Mouse (Mus musculus) small intestine, adult 2 months (tissue): ENCODE results near the gene Fryl. TPM values are rescaled to one million over a fixed set of nuclear protein-coding genes. Genes with fewer than 3 reads are reported as not detected.
A peak's percentile ranks its signal among the peaks of the same experiment; 100 is the strongest.

Experiments used
- H3K27ac ChIP-seq: fragments of 200-500 bp; 2 replicates; pipeline ENCODE4 v1.5.1; 2012; ENCODE audit warnings: low read depth, low read length, control low read depth, inconsistent platforms; ENCODE audit not compliant: insufficient read depth
- H3K27me3 ChIP-seq: fragments of 200-500 bp; 2 replicates; pipeline ENCODE4 v1.6.1; 2012; ENCODE audit warnings: mild to moderate bottlenecking, moderate library complexity, low read length, inconsistent platforms; ENCODE audit not compliant: control insufficient read depth, insufficient read depth
- H3K36me3 ChIP-seq: fragments of 200-500 bp; 2 replicates; pipeline ENCODE4 v1.6.1; 2012; ENCODE audit warnings: mild to moderate bottlenecking, low read length, control low read depth, inconsistent platforms; ENCODE audit not compliant: control insufficient read depth, insufficient read depth
- H3K4me1 ChIP-seq: fragments of 200-500 bp; 2 replicates; pipeline ENCODE4 v1.6.1; 2012; ENCODE audit warnings: low read length, inconsistent platforms, mixed read lengths; ENCODE audit not compliant: control insufficient read depth, insufficient read depth, insufficient read length
- H3K4me3 ChIP-seq: fragments of 200-500 bp; 2 replicates; pipeline ENCODE4 v1.5.1; 2012; ENCODE audit warnings: low read depth, mild to moderate bottlenecking, control low read depth, inconsistent platforms, low read length, moderate library complexity
- CTCF ChIP-seq: fragments of 200-500 bp; IDR thresholded peaks from 2 replicates; pipeline ENCODE4 v1.5.1; 2012; ENCODE audit warnings: low read depth, mild to moderate bottlenecking, control low read depth, inconsistent platforms, low read length, moderate library complexity, mixed read lengths; ENCODE audit not compliant: insufficient replicate concordance, insufficient read length; ENCODE audit errors: extremely low read depth
- POLR2A ChIP-seq: fragments of 200-500 bp; IDR thresholded peaks from 2 replicates; pipeline ENCODE4 v1.6.1; 2012; ENCODE audit warnings: low read depth, mild to moderate bottlenecking, control low read depth, inconsistent platforms, low read length, moderate library complexity
- WGBS: fragments of 180-500 bp; shearing (Covaris S2); methylation state at CpG from one replicate; pipeline ENCODE4 v1.1.7; 2018; 5-methylcytosine and 5-hydroxymethylcytosine counted together
- polyA plus RNA-seq: library from polyadenylated mRNA; depleted of rRNA; stranded (reverse); fragments of >200 nt; gene quantifications from 2 replicates; pipeline ENCODE4 v1.2.3, GENCODE M21; 2012

Gene Fryl
- polyA plus RNA-seq, 1 experiment = 104 TPM

DNA sequence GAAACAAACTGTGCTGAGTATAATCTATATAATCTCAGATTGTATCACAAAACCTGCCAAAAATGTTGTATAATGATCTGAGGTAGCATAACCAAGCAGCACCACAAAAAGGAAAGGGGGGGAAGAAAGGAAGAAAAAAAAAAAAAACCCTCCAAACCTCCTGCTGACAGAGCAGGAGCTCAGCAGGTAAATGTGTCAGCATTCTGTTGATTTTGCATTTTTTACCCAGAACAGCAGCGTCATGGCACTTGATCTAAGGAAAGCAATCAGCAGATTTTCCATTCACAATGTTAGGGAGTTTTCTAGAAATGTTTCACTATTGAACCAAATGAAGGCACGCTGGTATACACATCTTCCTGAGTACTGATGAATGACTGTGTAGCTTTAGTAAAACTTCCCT lies 56.8 kb downstream of the Fryl start:
- peaks cover 6% of the 10 kb centered on the region; the same call in 1 of the 2 replicates for H3K36me3 ChIP-seq
- no peak overlapping the region for H3K4me3 ChIP-seq
- whole genome bisulfite sequencing = 79% methylated on average over 2 of the region's 2 CpGs
- TF ChIP-seq CTCF (no peak), POLR2A (no peak)
- H3K4me1 ChIP-seq = peaks cover 5% of the 10 kb centered on the region; the same call in 1 of the 2 replicates
- no peak overlapping the region for H3K27ac ChIP-seq
- no peaks in the 10 kb centered on the region for H3K27me3 ChIP-seq

DNA sequence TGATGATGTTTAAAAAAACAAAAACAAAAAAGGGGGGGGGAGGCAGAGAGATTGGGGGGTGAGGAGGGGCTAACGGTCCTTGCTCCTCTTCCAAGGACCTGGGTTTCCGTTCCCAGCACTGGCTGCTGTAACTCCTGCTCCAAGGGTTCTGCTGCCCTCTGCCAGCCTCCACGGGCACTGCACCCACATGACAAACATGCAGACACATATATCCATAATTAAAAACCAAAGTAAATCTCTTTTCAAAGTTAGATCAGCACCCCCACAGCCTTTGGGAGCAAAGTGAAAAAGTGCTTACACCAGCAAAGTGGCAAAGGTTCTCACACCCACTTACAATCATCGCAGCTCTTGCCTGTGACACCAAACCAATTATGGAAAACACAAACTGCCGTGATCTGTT lies 57.7 kb downstream of the Fryl start:
- WGBS = 95% methylated on average over 5 of the region's 5 CpGs
- Histone ChIP-seq H3K27ac (no peak overlapping the region), H3K4me3 (no peak overlapping the region), H3K27me3 (no peaks in the 10 kb centered on the region), H3K4me1 (peaks cover 8% of the 10 kb centered on the region; the same call in 1 of the 2 replicates), H3K36me3 (0 out of 2 replicates have a peak, but pooled peaks cover 3% of the 10 kb centered on the region)
- TF ChIP-seq CTCF = peak; percentile 52; the same call in 1 of the 2 replicates
- no peak for TF ChIP-seq POLR2A

GRCm38 (mm10) chr5:73197796-73198195 lies 58.6 kb downstream of the Fryl start:
- Histone ChIP-seq H3K27ac (peak overlapping the region; percentile 9; the same call in 1 of the 2 replicates), H3K4me3 (no peak overlapping the region), H3K27me3 (no peaks in the 10 kb centered on the region), H3K36me3 (0 out of 2 replicates have a peak, but pooled peaks cover 3% of the 10 kb centered on the region), H3K4me1 (peaks cover 13% of the 10 kb centered on the region; the same call in 1 of the 2 replicates)
- TF ChIP-seq CTCF (no peak), POLR2A (no peak)
- 20% methylated on average over 7 of the region's 7 CpGs for WGBS

DNA sequence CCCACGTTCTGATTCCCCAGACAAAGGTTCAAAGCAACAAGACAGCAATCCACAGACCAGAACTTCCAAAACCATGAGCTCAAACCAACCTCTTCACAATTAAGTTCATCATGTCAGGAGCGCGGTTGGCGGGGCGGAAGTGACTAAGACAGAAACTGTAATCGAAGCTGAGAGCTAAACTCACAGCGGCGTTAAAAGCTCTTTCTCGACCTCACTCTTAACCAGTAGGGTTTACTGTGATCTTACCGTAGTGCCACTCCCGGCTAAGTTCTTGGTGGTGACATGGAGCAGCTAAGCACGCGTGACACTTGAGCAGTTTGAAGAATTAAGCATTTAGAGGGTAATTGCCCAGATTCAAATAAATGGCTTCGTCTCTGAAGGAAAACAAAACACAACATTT lies 61.7 kb downstream of the Fryl start:
- Histone ChIP-seq H3K36me3 (0 out of 2 replicates have a peak, but pooled peaks cover 3% of the 10 kb centered on the region), H3K4me3 (no peak overlapping the region), H3K27ac (no peak overlapping the region), H3K4me1 (peaks cover 11% of the 10 kb centered on the region; the same call in 1 of the 2 replicates), H3K27me3 (no peaks in the 10 kb centered on the region)
- TF ChIP-seq POLR2A = no peak
- 89% methylated on average over 14 of the region's 14 CpGs for WGBS

GRCm38 (mm10) chr5:73194083-73194570 lies 62.3 kb downstream of the Fryl start:
- WGBS = 25% methylated on average over 8 of the region's 8 CpGs
- peaks cover 11% of the 10 kb centered on the region; the same call in 1 of the 2 replicates for H3K4me1 ChIP-seq
- TF ChIP-seq CTCF (peak; percentile 49; the same call in 1 of the 2 replicates), POLR2A (no peak)
- H3K36me3 ChIP-seq = 0 out of 2 replicates have a peak, but pooled peaks cover 3% of the 10 kb centered on the region
- peak overlapping the region; percentile 75 for H3K27ac ChIP-seq
- H3K27me3 ChIP-seq = no peaks in the 10 kb centered on the region
- H3K4me3 ChIP-seq = no peak overlapping the region

- Histone ChIP-seq H3K4me1 (peaks cover 13% of the 10 kb centered on the region; the same call in 1 of the 2 replicates), H3K36me3 (0 out of 2 replicates have a peak, but pooled peaks cover 3% of the 10 kb centered on the region), H3K27me3 (no peaks in the 10 kb centered on the region), H3K4me3 (no peak overlapping the region), H3K27ac (peak overlapping the region; percentile 75)
- TF ChIP-seq CTCF = 0 out of 2 replicates have a peak, but pooled peaks have one; percentile 6
- TF ChIP-seq POLR2A = no peak
- WGBS = 20% methylated on average over 10 of the region's 10 CpGs
Measured at GRCm38 (mm10) chr5:73193627-73194026, 62.8 kb downstream of the Fryl start.

DNA sequence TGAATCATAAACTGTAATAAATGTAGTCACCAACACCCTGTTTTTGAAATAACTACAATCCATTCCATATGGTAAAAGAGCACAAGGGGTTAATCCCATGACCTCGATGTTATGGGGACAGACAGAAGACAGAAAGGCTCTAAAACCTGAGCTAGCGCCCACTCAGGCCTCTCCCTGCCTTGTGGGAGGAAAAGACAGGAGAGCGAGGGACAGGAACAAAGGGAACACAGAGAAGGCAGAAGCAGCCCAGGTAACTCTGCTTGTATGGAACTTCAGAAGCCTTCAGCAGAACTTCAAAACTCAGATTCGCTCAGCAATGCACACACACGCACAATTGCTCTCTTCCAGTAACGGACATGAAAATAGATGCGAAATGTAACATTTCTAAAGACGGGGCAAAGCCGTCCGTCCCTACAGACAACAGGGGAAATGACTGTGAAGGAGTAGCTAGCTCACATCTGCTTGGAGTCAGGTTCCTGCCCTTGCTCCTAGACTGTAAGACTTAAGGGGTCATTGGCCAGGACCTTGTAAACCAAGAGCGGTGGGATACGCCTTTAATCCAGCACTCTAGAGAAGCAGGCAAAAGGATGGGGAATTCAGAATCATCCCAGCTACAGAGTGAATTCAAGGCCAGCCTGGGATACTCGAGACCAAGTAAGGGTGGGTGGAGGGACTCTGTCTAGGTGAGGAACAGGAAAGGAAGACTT lies 63.4 kb downstream of the Fryl start:
- 52% methylated on average over 13 of the region's 13 CpGs for WGBS
- Histone ChIP-seq H3K36me3 (0 out of 2 replicates have a peak, but pooled peaks cover 3% of the 10 kb centered on the region), H3K27me3 (no peaks in the 10 kb centered on the region), H3K4me3 (no peak overlapping the region), H3K27ac (peak overlapping the region; percentile 44), H3K4me1 (peaks cover 13% of the 10 kb centered on the region; the same call in 1 of the 2 replicates)
- TF ChIP-seq POLR2A (no peak), CTCF (no peak)

DNA sequence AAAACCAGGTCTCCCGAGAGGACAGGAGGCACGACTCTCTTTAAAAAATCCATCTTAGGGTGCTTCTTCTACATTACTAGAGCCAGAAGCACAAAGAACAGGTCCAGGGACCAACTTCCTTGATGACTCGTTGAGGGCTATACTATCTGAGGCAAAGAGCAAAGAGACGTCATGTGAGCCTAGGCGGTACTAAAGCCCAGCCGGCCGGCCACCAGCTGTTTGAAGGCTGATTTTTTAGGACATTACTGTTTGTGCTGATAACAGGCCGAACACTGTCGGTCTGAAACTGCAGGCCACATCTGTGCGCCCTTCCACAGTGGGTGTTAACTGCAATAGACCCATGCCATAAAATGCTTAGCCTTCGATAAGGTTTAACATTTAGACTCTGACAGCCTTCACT lies 64.7 kb downstream of the Fryl start:
- Histone ChIP-seq H3K27me3 (no peaks in the 10 kb centered on the region), H3K36me3 (0 out of 2 replicates have a peak, but pooled peaks cover 3% of the 10 kb centered on the region), H3K4me1 (peaks cover 17% of the 10 kb centered on the region; the same call in 1 of the 2 replicates), H3K27ac (peak overlapping the region; percentile 96), H3K4me3 (peak overlapping the region; percentile 39; the same call in 1 of the 2 replicates)
- TF ChIP-seq CTCF (no peak), POLR2A (no peak)
- whole genome bisulfite sequencing = 25% methylated on average over 11 of the region's 11 CpGs
